Mouse (Mus musculus) retina, postnatal 7 days (tissue): ENCODE results near the gene Gfod1.

ENCODE experiments used
- DNase-seq: peaks from one replicate; pipeline ENCODE4 v3.0.0-alpha.2; 2012; ENCODE audit warnings: low read depth, low spot score

Gfod1 gene

GRCm38 (mm10) chr13:43263646-43264045 is 40.3 kb downstream of the Gfod1 start:
- DNase-seq = no peak

GRCm38 (mm10) chr13:43262114-43262739 is 41.7 kb downstream of the Gfod1 start:
- no peak for DNase-seq

GRCm38 (mm10) chr13:43261287-43261686 is 42.7 kb downstream of the Gfod1 start:
- no peak for DNase-seq

- DNase-seq = no peak
Measured at GRCm38 (mm10) chr13:43260731-43261130, 43.2 kb downstream of the Gfod1 start.

GRCm38 (mm10) chr13:43256447-43256846 is 47.5 kb downstream of the Gfod1 start:
- no peak for DNase-seq

- DNase-seq = no peak
Measured at GRCm38 (mm10) chr13:43253526-43253925, 50.4 kb downstream of the Gfod1 start.

GRCm38 (mm10) chr13:43252105-43252790 is 51.7 kb downstream of the Gfod1 start:
- DNase-seq = no peak

GRCm38 (mm10) chr13:43251391-43251790 is 52.6 kb downstream of the Gfod1 start:
- DNase-seq = no peak

- no peak for DNase-seq
Measured at GRCm38 (mm10) chr13:43250653-43251052, 53.3 kb downstream of the Gfod1 start.

GRCm38 (mm10) chr13:43250106-43250505 is 53.9 kb downstream of the Gfod1 start:
- no peak for DNase-seq

GRCm38 (mm10) chr13:43248381-43248780 is 55.6 kb downstream of the Gfod1 start:
- DNase-seq = no peak

- DNase-seq = no peak
Measured at GRCm38 (mm10) chr13:43246876-43247275, 57.1 kb downstream of the Gfod1 start.

GRCm38 (mm10) chr13:43243793-43244192 is 60.2 kb downstream of the Gfod1 start:
- no peak for DNase-seq

- DNase-seq = no peak
Measured at GRCm38 (mm10) chr13:43243240-43243639, 60.7 kb downstream of the Gfod1 start.

GRCm38 (mm10) chr13:43241750-43242149 is 62.2 kb downstream of the Gfod1 start:
- DNase-seq = no peak

GRCm38 (mm10) chr13:43241069-43241468 is 62.9 kb downstream of the Gfod1 start:
- no peak for DNase-seq

- no peak for DNase-seq
Measured at GRCm38 (mm10) chr13:43239790-43240216, 64.2 kb downstream of the Gfod1 start.

GRCm38 (mm10) chr13:43236630-43237029 is 67.3 kb downstream of the Gfod1 start:
- no peak for DNase-seq

- no peak for DNase-seq
Measured at GRCm38 (mm10) chr13:43235982-43236381, 68.0 kb downstream of the Gfod1 start.

- no peak for DNase-seq
Measured at GRCm38 (mm10) chr13:43235586-43235910, 68.4 kb downstream of the Gfod1 start.

- no peak for DNase-seq
Measured at GRCm38 (mm10) chr13:43234869-43235585, 68.9 kb downstream of the Gfod1 start.

GRCm38 (mm10) chr13:43233331-43233730 is 70.6 kb downstream of the Gfod1 start:
- no peak for DNase-seq
